Mouse (Mus musculus) hindbrain, postnatal 0 days (tissue): ENCODE results near the gene Bri3bp. TPM values are rescaled to one million over a fixed set of nuclear protein-coding genes. Genes with fewer than 3 reads are reported as not detected.

Source experiments
- ATAC-seq: fragments of 200-750 bp; cut with Nextera tagmentation; 2 replicates; pipeline ENCODE4 v1.8.0; 2017; ENCODE audit warnings: mild to moderate bottlenecking, moderate TSS enrichment, moderate library complexity
- DNase-seq: peaks from one replicate; pipeline ENCODE4 v3.0.0-alpha.2; 2015; ENCODE audit warnings: low spot score
- H3K27ac ChIP-seq: fragments of 300-500 bp; sonication (generic); 2 replicates; pipeline ENCODE4 v1.5.1; 2014; ENCODE audit warnings: mild to moderate bottlenecking
- H3K27me3 ChIP-seq: fragments of 300-500 bp; sonication (generic); 2 replicates; pipeline ENCODE4 v1.6.1; 2014; ENCODE audit warnings: low read length, mixed read lengths; ENCODE audit not compliant: insufficient read depth
- H3K36me3 ChIP-seq: fragments of 300-500 bp; sonication (generic); 2 replicates; pipeline ENCODE4 v1.6.1; 2014; ENCODE audit warnings: low read length, mixed read lengths; ENCODE audit not compliant: insufficient read depth
- H3K4me1 ChIP-seq: fragments of 300-500 bp; sonication (generic); 2 replicates; pipeline ENCODE4 v1.6.1; 2014; ENCODE audit warnings: antibody characterized with exemption, low read length, mixed read lengths; ENCODE audit not compliant: insufficient read depth
- H3K4me2 ChIP-seq: fragments of 300-500 bp; sonication (generic); 2 replicates; pipeline ENCODE4 v1.6.1; 2014; ENCODE audit warnings: low read depth, mild to moderate bottlenecking, low read length, moderate library complexity, mixed read lengths
- H3K4me3 ChIP-seq: fragments of 300-500 bp; sonication (generic); 2 replicates; pipeline ENCODE4 v1.5.1; 2014; ENCODE audit warnings: low read length
- H3K9ac ChIP-seq: fragments of 300-500 bp; sonication (generic); replicated peaks from 2 replicates; pipeline ENCODE4 v1.6.1; 2014; ENCODE audit warnings: mild to moderate bottlenecking, low read length, moderate library complexity, mixed read lengths
- H3K9me3 ChIP-seq: fragments of 300-500 bp; sonication (generic); 2 replicates; pipeline ENCODE4 v1.6.1; 2016; ENCODE audit warnings: low read length, mixed read lengths
- CTCF ChIP-seq: IDR thresholded peaks from 2 replicates; pipeline ENCODE4 v1.5.1; 2016; ENCODE audit warnings: antibody characterized with exemption, control low read depth, low read depth
- WGBS: fragments of 180-500 bp; shearing (Covaris S2); extraction: QIAGEN DNeasy Blood & Tissue Kit; methylation state at CpG from one replicate; pipeline ENCODE4 v1.1.7; 2014; 5-methylcytosine and 5-hydroxymethylcytosine counted together
- polyA plus RNA-seq: library from polyadenylated mRNA; unstranded; fragments of >200 nt; fragmentation: Nextera tagmentation; extraction: Ambion mirVana; gene quantifications from 2 replicates; pipeline ENCODE4 v1.2.1, GENCODE M21; 2015
- total RNA-seq: library from RNA; depleted of rRNA; stranded (reverse); fragments of >200 nt; gene quantifications from 2 replicates; pipeline ENCODE4 v1.2.3, GENCODE M21; 2014

The Bri3bp gene
- total and polyA plus RNA-seq, 2 experiments from 2014 or later = 44.2 to 91.2 TPM

DNA sequence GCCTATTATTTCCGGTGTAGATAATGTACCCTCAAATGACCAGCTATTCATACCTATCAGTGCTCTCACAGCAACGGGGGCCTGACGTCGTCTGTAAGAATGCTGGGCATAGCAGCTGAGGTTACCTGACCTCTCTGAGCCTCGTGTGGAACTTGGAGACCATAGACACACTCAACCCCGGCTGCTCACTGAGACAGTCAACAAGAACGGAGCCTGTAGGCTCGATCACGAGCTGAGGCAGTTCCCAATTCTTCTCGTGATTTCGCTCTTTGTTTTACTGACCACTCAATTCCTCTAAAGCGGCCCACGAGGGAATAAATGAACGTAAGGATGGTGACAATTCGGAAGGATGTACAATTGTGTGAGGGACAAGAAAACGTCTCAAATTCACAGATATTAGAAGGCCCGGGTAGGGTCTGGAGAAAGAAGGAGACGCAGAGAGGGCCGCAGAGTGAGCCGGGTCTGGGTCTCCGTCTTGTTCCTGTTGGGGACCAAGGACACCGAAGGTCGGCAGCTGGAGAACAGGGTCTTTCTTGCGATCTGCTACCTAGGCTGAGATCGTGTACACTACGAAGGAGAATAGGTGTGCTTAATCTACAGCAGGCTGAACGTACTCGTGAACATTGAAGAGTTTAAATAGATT, 36.3 kb upstream of the Bri3bp start:
- H3K4me1 ChIP-seq = peaks cover 6% of the 10 kb centered on the region
- no peaks in the 10 kb centered on the region for H3K27me3 ChIP-seq
- H3K9ac ChIP-seq = peak overlapping the region; percentile 67
- H3K4me3 ChIP-seq = peak overlapping the region; percentile 46
- ATAC-seq = peak; percentile 55
- WGBS = under 1% methylated on average over 28 of the region's 28 CpGs
- no peak for TF ChIP-seq CTCF
- H3K4me2 ChIP-seq = peak overlapping the region; percentile 83
- H3K36me3 ChIP-seq = no peaks in the 10 kb centered on the region
- peak overlapping the region; percentile 92 for H3K27ac ChIP-seq
- H3K9me3 ChIP-seq = no peaks in the 10 kb centered on the region
- DNase-seq = peak; percentile 75

DNA sequence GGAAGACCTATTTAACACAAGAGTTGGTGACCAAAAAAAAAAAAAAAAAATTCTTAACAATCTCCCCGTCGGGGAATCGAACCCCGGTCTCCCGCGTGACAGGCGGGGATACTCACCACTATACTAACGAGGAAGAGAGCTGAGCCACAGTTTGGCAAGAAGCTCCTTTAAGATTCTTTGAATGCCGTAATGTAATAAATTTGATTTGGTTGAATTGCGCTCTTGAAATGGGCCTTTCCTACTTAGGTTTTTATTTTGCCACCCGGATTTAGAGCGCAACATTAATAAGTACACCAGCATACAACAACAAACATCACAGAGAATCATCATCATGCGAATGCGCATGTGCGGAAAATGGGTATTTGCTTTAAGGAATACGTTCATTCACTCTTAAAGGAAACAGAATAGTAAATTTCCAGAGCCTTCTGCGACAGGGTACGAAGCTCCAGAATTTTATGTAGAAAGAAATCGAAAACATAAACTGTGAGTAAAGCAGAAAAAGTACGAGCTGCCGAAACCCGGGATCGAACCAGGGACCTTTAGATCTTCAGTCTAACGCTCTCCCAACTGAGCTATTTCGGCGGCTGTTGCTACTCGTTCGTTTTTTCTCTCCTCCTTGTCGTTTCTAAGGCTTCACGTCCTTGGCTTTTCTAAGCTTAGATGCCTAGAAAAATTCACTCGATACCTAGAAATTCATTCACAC, 35.7 kb upstream of the Bri3bp start:
- DNase-seq (peak; percentile 93), ATAC-seq (peak; percentile 63)
- Histone ChIP-seq H3K9me3 (no peaks in the 10 kb centered on the region), H3K36me3 (no peaks in the 10 kb centered on the region), H3K4me3 (peak overlapping the region; percentile 46), H3K27ac (peak overlapping the region; percentile 92), H3K9ac (peak overlapping the region; percentile 67), H3K4me1 (peaks cover 6% of the 10 kb centered on the region), H3K4me2 (peak overlapping the region; percentile 83), H3K27me3 (no peaks in the 10 kb centered on the region)
- no peak for TF ChIP-seq CTCF
- 1% methylated on average over 31 of the region's 31 CpGs for WGBS

DNA sequence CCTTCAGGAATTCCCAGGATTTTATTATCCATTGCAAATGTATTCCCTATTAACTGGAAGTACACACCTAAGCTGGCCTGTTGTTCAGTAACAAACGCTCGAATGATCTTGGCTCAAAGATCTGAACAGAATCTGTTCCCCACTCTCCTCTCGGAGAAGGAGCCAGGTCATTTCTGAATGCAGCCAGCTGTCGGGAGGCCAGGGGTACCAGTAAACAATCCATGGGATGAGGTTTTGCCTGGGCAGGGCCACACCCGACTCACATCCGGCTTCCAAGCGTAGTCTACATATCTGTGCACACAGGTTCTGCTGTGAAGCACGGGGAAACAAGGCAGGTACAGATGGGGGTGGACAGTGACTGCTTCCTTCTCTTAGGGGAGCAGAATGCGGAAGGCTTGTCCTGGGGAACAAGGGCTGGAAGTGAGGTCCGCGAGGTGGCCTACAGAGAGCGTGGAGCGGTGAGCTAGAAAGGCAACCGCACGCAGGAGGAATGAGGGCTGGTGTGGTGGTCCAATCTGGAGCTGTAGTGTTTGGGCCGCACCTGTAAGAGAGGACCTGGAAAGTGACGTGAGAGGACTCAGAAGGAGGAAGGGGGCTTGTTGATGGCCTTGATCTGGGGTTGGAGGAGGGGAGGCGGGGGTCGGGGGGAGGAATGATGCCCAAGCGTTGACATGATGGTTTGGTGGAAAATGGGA, 34.9 kb upstream of the Bri3bp start:
- peaks cover 6% of the 10 kb centered on the region for H3K4me1 ChIP-seq
- DNase-seq (peak; percentile 55), ATAC-seq (peak; percentile 33; the same call in 1 of the 2 replicates)
- peak overlapping the region; percentile 92 for H3K27ac ChIP-seq
- no peak for TF ChIP-seq CTCF
- peak overlapping the region; percentile 46 for H3K4me3 ChIP-seq
- H3K4me2 ChIP-seq = peak overlapping the region; percentile 83
- H3K9me3 ChIP-seq = no peaks in the 10 kb centered on the region
- no peaks in the 10 kb centered on the region for H3K36me3 ChIP-seq
- 3% methylated on average over 20 of the region's 20 CpGs for WGBS
- H3K27me3 ChIP-seq = no peaks in the 10 kb centered on the region
- H3K9ac ChIP-seq = peak overlapping the region; percentile 67

DNA sequence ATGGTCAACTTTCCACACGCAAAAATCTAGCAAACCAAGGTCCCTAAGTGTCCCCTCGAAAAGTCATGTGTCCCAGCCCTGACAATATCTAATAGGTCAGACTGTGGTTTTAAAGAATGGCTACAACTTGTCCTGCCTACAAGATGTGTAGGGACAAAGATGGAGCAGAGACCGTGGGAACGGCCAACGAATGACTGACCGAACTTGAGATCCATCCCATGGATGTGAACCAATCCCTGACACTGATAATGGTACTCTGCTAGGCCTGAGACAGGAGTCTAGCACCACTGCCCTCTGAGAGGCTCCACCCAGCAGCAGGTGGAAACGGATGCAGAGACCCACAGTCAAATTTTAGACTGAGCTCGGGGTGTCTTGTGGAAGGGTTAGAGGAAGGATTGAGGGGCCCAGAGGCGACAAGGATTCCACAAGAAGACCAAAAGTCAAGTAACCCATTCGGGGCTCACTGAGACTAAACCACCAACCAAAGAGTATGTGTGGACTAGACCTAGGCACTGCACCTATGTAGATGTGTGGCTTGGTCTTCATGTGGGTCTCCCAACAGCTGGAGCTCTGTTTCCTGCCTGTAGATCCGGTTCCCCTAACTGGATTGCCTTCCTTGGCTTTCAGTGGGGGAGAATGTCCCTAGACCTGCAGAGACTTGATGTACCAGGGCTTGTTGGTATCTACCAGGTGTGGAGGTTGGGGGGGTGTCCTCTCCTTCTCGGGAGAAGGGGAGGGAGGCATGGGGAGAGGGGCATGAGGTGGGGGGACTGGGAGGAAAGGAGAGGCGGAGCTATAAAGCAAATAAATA, 34.1 kb upstream of the Bri3bp start:
- Histone ChIP-seq H3K9me3 (no peaks in the 10 kb centered on the region), H3K4me1 (peaks cover 6% of the 10 kb centered on the region), H3K4me3 (peak overlapping the region; percentile 46), H3K27ac (peak overlapping the region; percentile 92), H3K36me3 (no peaks in the 10 kb centered on the region), H3K27me3 (no peaks in the 10 kb centered on the region), H3K9ac (peak overlapping the region; percentile 67), H3K4me2 (peak overlapping the region; percentile 83)
- DNase-seq (no peak), ATAC-seq (no peak)
- no peak for TF ChIP-seq CTCF
- WGBS = 55% methylated on average over 13 of the region's 13 CpGs

DNA sequence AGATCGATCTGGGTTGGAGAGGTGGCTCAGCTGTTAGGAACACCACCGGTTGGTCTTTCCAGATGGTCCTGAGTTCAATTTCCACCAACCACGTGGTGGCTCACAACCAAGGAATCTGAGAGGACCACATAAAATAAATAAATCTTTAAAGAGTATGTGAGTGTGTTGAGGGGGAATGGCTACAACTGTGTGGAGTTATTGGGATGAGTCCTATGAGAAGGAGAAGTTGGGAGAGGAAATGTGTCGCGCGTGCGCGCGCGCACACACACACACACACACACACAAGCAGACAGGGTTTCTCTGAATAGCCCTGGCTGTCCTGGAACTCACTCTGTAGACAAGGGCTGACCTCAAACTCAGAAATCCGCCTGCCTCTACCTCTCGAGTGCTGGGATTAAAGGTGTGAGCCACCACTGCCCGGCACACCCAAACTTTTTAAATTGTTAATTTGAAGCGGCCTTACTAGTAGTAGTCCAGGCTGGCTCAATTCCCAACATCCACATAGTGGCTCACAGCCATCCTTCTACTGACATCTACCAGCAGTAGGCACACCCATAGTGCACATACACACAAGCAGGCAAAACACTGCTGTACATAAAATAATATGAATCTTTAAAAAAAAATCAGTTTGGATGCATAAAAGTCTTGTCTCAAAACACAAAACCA, 33.3 kb upstream of the Bri3bp start:
- Histone ChIP-seq H3K4me3 (no peak overlapping the region), H3K4me1 (peaks cover 6% of the 10 kb centered on the region), H3K36me3 (no peaks in the 10 kb centered on the region), H3K27me3 (no peaks in the 10 kb centered on the region), H3K27ac (0 out of 2 replicates have a peak overlapping the region, but pooled peaks have one; percentile 32), H3K9ac (no peak overlapping the region), H3K4me2 (no peak overlapping the region), H3K9me3 (no peaks in the 10 kb centered on the region)
- DNase-seq (no peak), ATAC-seq (no peak)
- WGBS = 75% methylated on average over 14 of the region's 14 CpGs
- TF ChIP-seq CTCF = no peak

DNA sequence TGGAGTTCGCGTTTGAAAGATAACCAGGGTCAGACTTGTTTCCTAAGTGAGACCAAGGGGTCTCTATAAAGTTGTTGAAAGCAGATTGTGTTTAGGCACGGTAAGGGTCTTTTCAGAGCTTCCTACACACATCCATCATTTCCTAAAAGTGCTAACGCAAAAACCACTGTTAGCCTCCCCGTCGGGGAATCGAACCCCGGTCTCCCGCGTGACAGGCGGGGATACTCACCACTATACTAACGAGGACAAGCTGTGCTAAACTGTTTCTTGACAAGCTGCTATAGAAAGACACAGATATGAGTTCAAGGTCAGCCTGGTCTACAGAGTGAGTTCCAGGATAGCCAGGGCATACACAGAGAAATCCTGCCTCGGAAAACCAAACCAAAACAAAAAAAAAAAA, 32.5 kb upstream of the Bri3bp start:
- Histone ChIP-seq H3K9ac (no peak overlapping the region), H3K4me1 (peaks cover 6% of the 10 kb centered on the region), H3K27ac (peak overlapping the region; percentile 60), H3K4me2 (peak overlapping the region; percentile 43), H3K27me3 (no peaks in the 10 kb centered on the region), H3K9me3 (no peaks in the 10 kb centered on the region), H3K4me3 (peak overlapping the region; percentile 26), H3K36me3 (peaks cover 2% of the 10 kb centered on the region; the same call in 1 of the 2 replicates)
- TF ChIP-seq CTCF = no peak
- 2% methylated on average over 13 of the region's 13 CpGs for WGBS
- DNase-seq (peak; percentile 90), ATAC-seq (peak; percentile 55)
